Mouse (Mus musculus): ENCODE data around the gene Ttc29.

DNA sequence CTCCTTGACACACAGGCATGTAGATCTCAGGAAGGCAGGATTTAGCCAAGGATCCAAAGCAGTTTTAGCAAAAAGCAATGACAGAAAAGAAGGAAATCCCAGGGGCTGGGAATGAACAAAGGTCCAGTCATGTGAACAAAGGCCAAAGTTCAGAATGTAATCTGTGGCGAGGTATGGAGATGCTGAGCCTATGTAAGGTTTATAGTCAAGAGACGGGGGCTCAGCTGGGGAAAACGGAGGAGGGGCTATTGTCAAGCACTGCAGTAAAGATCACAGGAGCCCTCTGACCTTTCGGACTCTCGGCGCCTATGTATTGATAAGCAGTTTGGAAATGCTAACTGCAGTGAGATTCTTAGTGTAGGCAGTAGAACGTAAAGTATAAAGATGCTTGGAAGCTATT lies 90.5 kb downstream of the Ttc29 start:
- no peak for TF ChIP-seq POLR2A (IDR thresholded peaks at IDR 0.05; ENCODE audit: extremely low read depth, insufficient read depth, low read length)
- TF ChIP-seq CTCF (IDR thresholded peaks at IDR 0.05; ENCODE audit: extremely low read depth, insufficient read depth, low read length): no peak

Data from cortical plate, adult 2 months (tissue).